Mouse (Mus musculus) hindbrain, embryonic 10.5 days (tissue): ENCODE measurements around the gene Krt72. TPM values are rescaled to one million over a fixed set of nuclear protein-coding genes. Genes with fewer than 3 reads are reported as not detected.

Experiments
- DNase-seq: peaks from one replicate; pipeline ENCODE4 v3.0.0-alpha.2; 2017; ENCODE audit warnings: low spot score
- H3K27ac ChIP-seq: fragments of 300-500 bp; sonication (generic); 2 replicates; pipeline ENCODE4 v1.5.1; 2016; ENCODE audit warnings: mild to moderate bottlenecking, moderate library complexity
- H3K27me3 ChIP-seq: fragments of 300-500 bp; sonication (generic); 2 replicates; pipeline ENCODE4 v1.6.1; 2016; ENCODE audit warnings: mild to moderate bottlenecking; ENCODE audit not compliant: poor library complexity, insufficient read depth, severe bottlenecking
- H3K36me3 ChIP-seq: fragments of 300-500 bp; sonication (generic); 2 replicates; pipeline ENCODE4 v1.6.1; 2016; ENCODE audit warnings: mild to moderate bottlenecking, moderate library complexity
- H3K4me1 ChIP-seq: fragments of 300-500 bp; sonication (generic); replicated peaks from 2 replicates; pipeline ENCODE4 v1.6.1; 2016; ENCODE audit warnings: mild to moderate bottlenecking
- H3K4me3 ChIP-seq: fragments of 300-500 bp; sonication (generic); 2 replicates; pipeline ENCODE4 v1.5.1; 2016; ENCODE audit warnings: mild to moderate bottlenecking, moderate library complexity
- H3K9me3 ChIP-seq: fragments of 300-500 bp; sonication (generic); 2 replicates; pipeline ENCODE4 v1.6.1; 2016; ENCODE audit warnings: mild to moderate bottlenecking, moderate library complexity
- WGBS: fragments of 180-500 bp; shearing (Covaris S2); methylation state at CpG from one replicate; pipeline ENCODE4 v1.1.7; 2016; 5-methylcytosine and 5-hydroxymethylcytosine counted together
- polyA plus RNA-seq: library from polyadenylated mRNA; unstranded; fragments of >200 nt; fragmentation: Nextera tagmentation; extraction: Ambion mirVana; gene quantifications from 2 replicates; pipeline ENCODE4 v1.2.1, GENCODE M21; 2016

Krt72 gene
- polyA plus RNA-seq: not detected in 2 replicates

GRCm38 (mm10) chr15:101786360-101786759 is at the start of gene Krt72:
TSS of gene Krt72 (minus strand) at chr15:101786460.
- WGBS: 93% methylated on average over 18 of the region's 18 CpGs
- DNase-seq: no peak
- Histone ChIP-seq H3K9me3 (no peaks in the 10 kb centered on the region), H3K27me3 (no peaks in the 10 kb centered on the region), H3K36me3 (no peaks in the 10 kb centered on the region), H3K4me1 (no peaks in the 10 kb centered on the region), H3K4me3 (no peak within 1 kb of the TSS), H3K27ac (no peak within 1 kb of the TSS)

DNA sequence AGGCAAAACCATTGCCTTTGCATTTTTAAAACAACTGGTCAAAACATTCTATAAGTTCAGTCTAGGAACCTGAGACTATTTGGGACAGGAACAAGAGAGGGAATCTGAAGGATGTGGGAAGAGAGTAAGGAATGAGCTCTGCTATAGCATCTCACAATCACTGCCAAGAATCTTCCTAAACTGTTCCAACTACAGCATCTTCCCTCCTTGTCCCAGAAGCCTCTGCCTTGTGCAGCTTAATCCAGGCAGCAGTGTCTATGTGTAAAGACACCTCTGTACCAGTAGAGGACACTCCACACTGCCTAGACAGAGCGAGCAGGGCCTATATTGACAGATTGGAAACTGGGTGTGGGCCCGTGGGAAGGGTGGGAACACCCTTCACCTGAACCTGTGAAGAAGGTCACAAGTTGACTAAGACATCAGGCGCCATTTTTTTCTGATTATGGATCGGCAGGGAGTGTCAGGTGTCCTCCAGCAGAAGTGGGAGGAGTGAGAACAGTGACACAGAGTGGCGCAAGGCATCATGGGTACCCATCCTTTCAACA is 48.6 kb upstream of the Krt72 start:
- Histone ChIP-seq H3K4me1 (no peaks in the 10 kb centered on the region), H3K9me3 (no peaks in the 10 kb centered on the region), H3K27ac (no peak overlapping the region), H3K4me3 (no peak overlapping the region), H3K36me3 (no peaks in the 10 kb centered on the region), H3K27me3 (no peaks in the 10 kb centered on the region)
- no peak for DNase-seq
- WGBS: 63% methylated on average over 5 of the region's 5 CpGs

- Histone ChIP-seq H3K4me3 (no peak overlapping the region), H3K27ac (no peak overlapping the region), H3K4me1 (no peaks in the 10 kb centered on the region), H3K36me3 (no peaks in the 10 kb centered on the region), H3K27me3 (no peaks in the 10 kb centered on the region), H3K9me3 (no peaks in the 10 kb centered on the region)
- WGBS: 53% methylated on average over 6 of the region's 6 CpGs
- no peak for DNase-seq
These were observed 46.9 kb upstream of the Krt72 start for GRCm38 (mm10) chr15:101833131-101833530.

- Histone ChIP-seq H3K9me3 (no peaks in the 10 kb centered on the region), H3K4me1 (no peaks in the 10 kb centered on the region), H3K27ac (no peak overlapping the region), H3K36me3 (no peaks in the 10 kb centered on the region), H3K27me3 (no peaks in the 10 kb centered on the region), H3K4me3 (no peak overlapping the region)
- WGBS: 72% methylated on average over 5 of the region's 5 CpGs
- no peak for DNase-seq
These were observed 43.2 kb upstream of the Krt72 start for GRCm38 (mm10) chr15:101829441-101829840.

GRCm38 (mm10) chr15:101821786-101822185 is 35.5 kb upstream of the Krt72 start:
- Histone ChIP-seq H3K27ac (no peak overlapping the region), H3K27me3 (no peaks in the 10 kb centered on the region), H3K36me3 (no peaks in the 10 kb centered on the region), H3K4me3 (no peak overlapping the region), H3K4me1 (0 out of 2 replicates have a peak, but pooled peaks cover 2% of the 10 kb centered on the region), H3K9me3 (no peaks in the 10 kb centered on the region)
- 47% methylated on average over 3 of the region's 3 CpGs for WGBS
- no peak for DNase-seq

DNA sequence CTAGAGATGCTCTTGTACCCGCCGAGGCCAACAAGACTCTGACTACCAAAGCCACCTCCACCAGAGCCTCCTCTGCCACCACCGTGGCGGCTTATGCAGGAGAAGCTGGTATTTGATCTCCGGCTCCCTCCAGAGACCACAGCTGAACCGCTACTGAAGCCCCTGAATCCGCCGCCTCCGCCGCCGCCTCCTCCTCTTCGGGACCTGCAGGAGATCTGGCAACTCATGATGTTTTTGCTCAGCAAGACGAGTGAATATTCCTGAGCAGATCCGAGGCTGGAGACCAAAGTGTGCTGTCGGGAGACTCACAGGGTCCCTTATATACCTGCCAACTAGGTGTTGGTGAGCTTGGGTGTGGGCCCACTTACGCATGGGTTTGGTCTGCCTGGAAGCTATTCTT is 31.6 kb upstream of the Krt72 start, which contains the start of gene Krt2:
TSS of gene Krt2 (minus strand) at position 295 of the 400 bp plus-strand sequence.
- H3K27me3 ChIP-seq: no peaks in the 10 kb centered on the region
- no peaks in the 10 kb centered on the region for H3K36me3 ChIP-seq
- H3K9me3 ChIP-seq: no peaks in the 10 kb centered on the region
- no peak for DNase-seq
- 82% methylated on average over 16 of the region's 16 CpGs for WGBS
- H3K27ac ChIP-seq: no peak within 1 kb of the TSS
- no peak within 1 kb of the TSS for H3K4me3 ChIP-seq
- no peaks in the 10 kb centered on the region for H3K4me1 ChIP-seq

DNA sequence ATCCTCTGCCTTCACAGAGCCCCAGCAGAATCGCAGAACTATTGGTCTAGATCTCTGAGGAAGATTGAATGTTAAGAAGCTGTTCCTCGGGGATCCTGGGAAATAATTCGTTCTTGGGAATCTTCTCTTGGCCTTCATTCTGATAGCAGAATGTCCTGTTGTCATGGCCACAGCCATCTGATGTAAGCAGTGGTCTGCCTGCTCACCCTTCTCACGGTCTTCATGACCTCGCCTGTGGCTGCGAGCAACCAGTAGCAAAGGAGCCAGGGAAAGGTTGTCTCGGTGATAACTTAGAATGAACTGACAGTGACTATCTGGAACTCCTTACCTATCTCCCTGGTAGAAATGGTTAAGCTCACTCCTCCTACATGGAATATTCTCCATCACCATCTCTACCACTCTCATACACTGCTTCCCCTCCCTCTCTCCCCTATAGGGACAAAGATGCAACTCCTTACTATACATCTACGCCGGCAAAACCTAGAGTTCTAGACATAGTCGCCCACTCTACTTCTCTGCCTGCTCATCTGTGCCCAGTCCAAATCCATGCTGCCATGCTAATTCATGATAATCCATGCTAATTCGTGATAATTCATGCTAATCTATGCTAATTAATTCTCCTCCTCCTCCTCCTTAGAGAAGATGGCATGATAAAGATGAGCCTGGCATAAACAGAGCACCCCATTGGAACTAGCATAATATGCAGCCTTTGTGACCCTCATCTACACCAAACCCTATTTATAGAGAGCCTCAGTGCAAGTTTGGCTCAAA is 17.0 kb upstream of the Krt72 start:
- H3K4me1 ChIP-seq: peaks cover 4% of the 10 kb centered on the region; the same call in 1 of the 2 replicates
- H3K27me3 ChIP-seq: no peaks in the 10 kb centered on the region; the same call in 1 of the 2 replicates
- H3K27ac ChIP-seq: no peak overlapping the region
- H3K36me3 ChIP-seq: no peaks in the 10 kb centered on the region
- WGBS: 82% methylated on average over 11 of the region's 11 CpGs
- H3K9me3 ChIP-seq: no peaks in the 10 kb centered on the region
- H3K4me3 ChIP-seq: no peak overlapping the region
- no peak for DNase-seq

DNA sequence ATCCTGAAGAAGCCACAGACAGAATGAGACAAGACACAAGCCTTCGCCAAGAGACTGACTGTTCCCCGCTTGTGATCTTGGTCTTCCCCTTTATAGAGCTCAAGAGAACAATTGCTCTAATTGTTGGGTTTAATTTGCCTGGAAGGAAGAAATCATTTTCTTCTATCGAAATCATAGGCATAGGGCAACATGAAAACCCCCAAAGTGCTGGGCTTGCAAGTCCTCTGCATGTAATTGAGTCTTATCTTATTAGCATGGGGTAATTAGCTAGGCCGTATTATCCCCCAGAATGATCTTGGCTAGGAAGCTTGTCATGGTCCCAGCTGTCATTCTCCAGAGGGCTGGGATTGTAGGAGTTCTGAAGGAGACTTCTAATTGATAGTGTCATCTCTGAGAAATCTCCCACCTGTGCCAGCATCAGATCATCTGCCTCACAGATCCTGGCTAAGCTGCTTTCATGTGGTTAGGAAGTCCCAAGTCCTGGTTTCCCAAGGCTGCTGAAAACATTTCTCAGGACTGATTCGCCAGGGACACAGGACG is 16.1 kb upstream of the Krt72 start, which contains the start of gene Krt73:
TSS of gene Krt73 (minus strand) at position 51 of the 540 bp plus-strand sequence.
- DNase-seq: no peak
- H3K9me3 ChIP-seq: no peaks in the 10 kb centered on the region
- no peaks in the 10 kb centered on the region for H3K36me3 ChIP-seq
- H3K27ac ChIP-seq: no peak within 1 kb of the TSS
- H3K27me3 ChIP-seq: no peaks in the 10 kb centered on the region; the same call in none of the 2 replicates
- peaks cover 4% of the 10 kb centered on the region; the same call in 1 of the 2 replicates for H3K4me1 ChIP-seq
- H3K4me3 ChIP-seq: no peak within 1 kb of the TSS
- 87% methylated on average over 6 of the region's 6 CpGs for WGBS

GRCm38 (mm10) chr15:101790867-101791266 is 4.6 kb upstream of the Krt72 start:
- Histone ChIP-seq H3K27ac (no peak overlapping the region), H3K36me3 (no peaks in the 10 kb centered on the region), H3K9me3 (no peaks in the 10 kb centered on the region), H3K4me1 (no peaks in the 10 kb centered on the region), H3K4me3 (no peak overlapping the region), H3K27me3 (no peaks in the 10 kb centered on the region)
- no peak for DNase-seq
- WGBS: 31% methylated on average over 3 of the region's 3 CpGs

DNA sequence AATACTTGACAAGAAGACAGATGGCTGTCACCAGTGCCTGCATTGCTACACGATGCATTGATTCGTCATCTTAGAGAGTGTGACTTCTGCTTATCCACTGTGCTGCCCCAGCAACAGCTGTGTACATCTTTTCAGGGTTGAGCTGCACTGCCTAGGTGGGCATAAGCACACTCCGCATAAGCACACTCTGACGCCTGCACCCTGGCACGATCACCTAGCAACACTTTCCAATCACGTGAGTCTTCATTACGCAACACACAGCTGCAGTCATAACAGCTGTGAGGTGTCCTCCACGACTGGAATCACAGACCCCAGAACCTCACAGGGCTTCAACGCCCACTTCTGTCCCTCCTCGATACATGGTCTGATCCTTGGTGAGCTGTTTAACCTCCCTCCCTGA is 12.8 kb downstream of the Krt72 start:
- H3K36me3 ChIP-seq: no peaks in the 10 kb centered on the region
- WGBS: 87% methylated on average over 10 of the region's 10 CpGs

GRCm38 (mm10) chr15:101772711-101773081 is 13.6 kb downstream of the Krt72 start:
- Histone ChIP-seq H3K27ac (peak overlapping the region; percentile 73), H3K27me3 (no peaks in the 10 kb centered on the region), H3K9me3 (no peaks in the 10 kb centered on the region), H3K36me3 (no peaks in the 10 kb centered on the region), H3K4me1 (peaks cover 6% of the 10 kb centered on the region), H3K4me3 (no peak overlapping the region)
- WGBS: 11% methylated on average over 5 of the region's 5 CpGs
- peak; percentile 90 for DNase-seq

More for the DNA sequence above, 12.8 kb downstream of the Krt72 start:
- Histone ChIP-seq H3K9me3 (no peaks in the 10 kb centered on the region), H3K27ac (no peak overlapping the region), H3K4me3 (no peak overlapping the region), H3K4me1 (peaks cover 6% of the 10 kb centered on the region), H3K27me3 (no peaks in the 10 kb centered on the region)
- DNase-seq: no peak

- 76% methylated on average over 5 of the region's 5 CpGs for WGBS
- H3K36me3 ChIP-seq: no peaks in the 10 kb centered on the region
- H3K4me3 ChIP-seq: no peak overlapping the region
- H3K27me3 ChIP-seq: no peaks in the 10 kb centered on the region
- H3K27ac ChIP-seq: peak overlapping the region; percentile 73
- peaks cover 6% of the 10 kb centered on the region for H3K4me1 ChIP-seq
- H3K9me3 ChIP-seq: no peaks in the 10 kb centered on the region
- peak; percentile 35 for DNase-seq
These were observed 14.1 kb downstream of the Krt72 start for GRCm38 (mm10) chr15:101772080-101772710.

DNA sequence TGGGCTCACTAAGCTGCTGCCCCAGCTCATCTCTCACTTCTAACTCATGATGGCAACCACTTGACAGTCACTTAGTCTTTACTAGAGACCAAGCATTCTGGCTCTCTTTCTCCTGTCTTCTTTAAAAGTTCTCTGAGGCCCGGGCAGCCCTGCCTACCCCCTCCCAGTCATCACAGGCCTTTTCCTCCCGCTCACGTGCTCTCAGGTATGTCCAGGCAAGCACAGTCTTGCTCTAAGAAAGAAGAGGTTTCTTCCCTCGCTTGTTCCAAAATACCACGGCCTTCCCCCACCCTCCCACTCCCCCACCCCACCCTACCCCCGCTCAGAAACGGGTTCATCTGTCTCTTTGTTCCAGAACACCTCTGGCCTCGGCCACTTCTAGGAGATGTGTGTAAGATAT is 16.0 kb downstream of the Krt72 start:
- Histone ChIP-seq H3K36me3 (no peaks in the 10 kb centered on the region), H3K27ac (no peak overlapping the region), H3K27me3 (no peaks in the 10 kb centered on the region), H3K4me1 (peaks cover 6% of the 10 kb centered on the region), H3K4me3 (no peak overlapping the region), H3K9me3 (no peaks in the 10 kb centered on the region)
- DNase-seq: no peak
- WGBS: 62% methylated on average over 8 of the region's 8 CpGs
